Mouse (Mus musculus) cerebellum, adult 2 months (tissue): Measurements from ENCODE around the gene Npnt.

Experiments
- CTCF ChIP-seq: fragments of 200-500 bp; IDR thresholded peaks from 2 replicates; pipeline ENCODE4 v1.5.1; 2011; ENCODE audit warnings: low read depth, mild to moderate bottlenecking, control low read depth, low read length, moderate library complexity, borderline replicate concordance; ENCODE audit not compliant: insufficient read depth
- POLR2A ChIP-seq: fragments of 200-500 bp; IDR thresholded peaks from 2 replicates; pipeline ENCODE4 v1.6.1; 2011; ENCODE audit warnings: low read length, control low read depth, borderline replicate concordance; ENCODE audit not compliant: insufficient read depth

GRCm38 (mm10) chr3:132907506-132908203 is 42.4 kb downstream of the Npnt start:
- TF ChIP-seq POLR2A (no peak), CTCF (no peak)
